Mouse (Mus musculus): ENCODE results near the gene Fam222b. TPM values are rescaled to one million over a fixed set of nuclear protein-coding genes. Genes with fewer than 3 reads are reported as not detected.

The Fam222b gene
- polyA plus RNA-seq, 1 experiment from 2014 or later: 28.7 TPM

DNA sequence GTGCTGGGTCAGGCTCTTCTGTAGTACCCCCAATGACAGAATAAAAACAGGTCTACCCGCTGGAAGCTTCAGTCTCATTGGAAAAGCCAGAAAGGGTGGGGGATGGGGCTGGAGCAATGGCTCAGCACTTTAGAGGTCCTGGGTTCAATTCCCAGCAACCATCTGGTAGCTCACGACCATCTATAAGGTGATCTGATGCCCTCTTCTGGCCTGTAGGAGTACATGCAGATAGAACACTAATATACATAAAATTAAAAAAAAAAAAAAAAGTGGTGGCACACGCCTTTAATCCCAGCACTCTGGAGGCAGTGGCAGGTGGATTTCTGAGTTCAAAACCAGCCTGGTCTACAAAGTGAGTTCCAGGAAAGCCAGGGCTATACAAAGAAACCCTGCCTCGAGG lies 76.9 kb downstream of the Fam222b start:
- Histone ChIP-seq H3K9me3 (ENCODE audit: control insufficient read depth, low read length) (no peaks in the 10 kb centered on the region), H3K4me1 (replicated peaks; ENCODE audit: control insufficient read depth, insufficient read depth, low read length) (no peaks in the 10 kb centered on the region), H3K27ac (no peak overlapping the region), H3K27me3 (ENCODE audit: control insufficient read depth, insufficient read depth, low read length) (no peaks in the 10 kb centered on the region), H3K4me3 (replicated peaks; ENCODE audit: low read length) (no peak overlapping the region), H3K36me3 (replicated peaks; ENCODE audit: control insufficient read depth, insufficient read depth) (no peaks in the 10 kb centered on the region), H3K4me2 (replicated peaks) (no peak overlapping the region), H3K9ac (no peak overlapping the region)
- DNase-seq (ENCODE audit: low spot score) (no peak), ATAC-seq (ENCODE audit: low FRiP score) (no peak)
- 70% methylated on average over 4 of the region's 4 CpGs for WGBS

DNA sequence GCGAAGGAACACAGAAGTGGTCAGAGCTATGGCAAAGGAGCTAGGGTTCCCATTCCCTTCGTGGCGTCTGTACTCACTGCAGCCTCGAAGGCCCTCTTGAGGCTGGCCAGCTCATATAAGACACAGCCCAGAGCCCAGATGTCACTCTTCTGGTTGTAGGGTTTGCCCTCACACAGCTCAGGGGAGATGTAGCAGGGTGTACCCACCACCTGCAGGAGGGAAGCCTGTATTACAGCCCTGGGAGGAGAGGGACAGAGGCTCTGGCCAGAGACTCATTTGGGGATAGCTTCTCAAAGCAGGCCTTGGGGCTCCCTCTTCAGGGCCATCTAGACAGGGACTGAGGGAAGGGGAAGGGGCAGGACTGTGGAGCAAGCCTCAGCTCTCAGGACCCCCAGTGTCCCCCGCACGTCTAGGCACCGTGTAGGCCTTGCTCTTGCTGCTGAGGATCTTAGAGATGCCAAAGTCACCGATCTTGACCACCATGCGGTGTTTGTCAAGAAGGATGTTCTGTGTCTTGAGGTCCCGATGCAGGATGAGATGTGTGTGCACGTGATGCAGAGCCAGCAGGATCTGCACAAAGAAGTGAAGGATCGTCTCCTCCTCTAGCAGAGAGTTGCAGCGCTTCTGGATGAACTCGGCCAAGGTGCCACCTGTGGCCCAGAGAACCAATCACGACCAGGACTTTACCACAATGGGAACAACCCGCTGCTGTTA lies 77.7 kb downstream of the Fam222b start:
- Histone ChIP-seq H3K4me3 (replicated peaks; ENCODE audit: low read length) (no peak overlapping the region), H3K36me3 (replicated peaks; ENCODE audit: control insufficient read depth, insufficient read depth) (no peaks in the 10 kb centered on the region), H3K4me2 (replicated peaks) (no peak overlapping the region), H3K27me3 (ENCODE audit: control insufficient read depth, insufficient read depth, low read length) (peaks cover 4% of the 10 kb centered on the region; the same call in 1 of the 2 replicates), H3K9ac (no peak overlapping the region), H3K9me3 (ENCODE audit: control insufficient read depth, low read length) (no peaks in the 10 kb centered on the region), H3K27ac (no peak overlapping the region), H3K4me1 (replicated peaks; ENCODE audit: control insufficient read depth, insufficient read depth, low read length) (peaks cover 5% of the 10 kb centered on the region; the same call in 1 of the 2 replicates)
- ATAC-seq (ENCODE audit: low FRiP score) (no peak), DNase-seq (ENCODE audit: low spot score) (no peak)
- WGBS: 84% methylated on average over 16 of the region's 16 CpGs

DNA sequence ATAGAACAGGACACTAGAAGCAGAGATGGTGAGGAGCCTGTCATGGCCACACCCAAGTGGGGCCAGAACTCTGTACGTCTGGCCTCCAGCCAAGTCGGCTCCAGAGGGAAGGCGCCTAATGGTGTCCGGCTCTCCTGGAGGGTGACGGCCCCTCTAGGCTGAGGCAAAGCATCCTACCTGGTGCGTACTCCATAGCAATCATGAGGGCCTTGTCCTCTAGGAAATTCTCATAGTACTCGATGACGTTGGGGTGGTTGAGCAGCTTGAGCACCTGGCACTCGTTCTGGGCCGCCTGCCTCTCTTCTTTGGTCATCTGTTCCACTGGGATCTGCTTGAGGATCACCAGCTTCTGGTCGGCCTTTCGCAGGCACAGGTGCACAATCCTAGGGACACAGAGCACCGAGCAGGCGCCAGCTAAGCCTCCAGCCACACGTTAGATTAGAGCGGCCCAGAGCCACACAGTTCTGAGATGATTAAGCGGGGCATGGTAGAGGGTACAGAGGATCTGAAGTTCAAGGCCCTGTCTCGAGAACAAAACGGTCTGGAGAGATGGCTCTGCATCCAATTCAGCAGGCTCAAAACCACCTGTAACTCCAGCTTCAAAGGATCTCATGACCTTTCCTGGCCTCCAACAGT lies 78.4 kb downstream of the Fam222b start:
- DNase-seq (ENCODE audit: low spot score) (no peak), ATAC-seq (ENCODE audit: low FRiP score) (no peak)
- Histone ChIP-seq H3K4me2 (replicated peaks) (no peak overlapping the region), H3K27ac (no peak overlapping the region), H3K27me3 (ENCODE audit: control insufficient read depth, insufficient read depth, low read length) (peaks cover 5% of the 10 kb centered on the region; the same call in 1 of the 2 replicates), H3K9ac (no peak overlapping the region), H3K4me3 (replicated peaks; ENCODE audit: low read length) (no peak overlapping the region), H3K36me3 (replicated peaks; ENCODE audit: control insufficient read depth, insufficient read depth) (no peaks in the 10 kb centered on the region), H3K4me1 (replicated peaks; ENCODE audit: control insufficient read depth, insufficient read depth, low read length) (peaks cover 10% of the 10 kb centered on the region), H3K9me3 (ENCODE audit: control insufficient read depth, low read length) (no peaks in the 10 kb centered on the region)
- WGBS: 86% methylated on average over 19 of the region's 19 CpGs

DNA sequence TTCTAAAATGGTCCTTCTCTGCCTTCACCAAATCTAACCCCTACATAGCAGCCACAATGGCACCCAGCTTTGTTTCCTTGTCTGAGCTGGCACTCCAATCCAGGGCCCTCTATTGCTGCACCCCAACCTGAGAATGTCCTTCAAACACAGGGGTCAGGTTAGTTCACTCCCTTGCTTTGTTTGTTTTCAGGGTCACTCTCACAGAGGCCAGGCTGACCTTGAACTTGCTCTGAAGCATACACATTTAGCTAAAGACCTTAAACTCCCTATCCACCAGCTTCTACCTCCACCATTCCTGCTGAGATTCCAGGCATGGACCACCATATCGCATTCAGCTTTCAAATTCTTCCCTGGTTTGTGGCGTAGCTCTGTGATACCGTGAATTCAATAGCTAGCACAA lies 80.0 kb downstream of the Fam222b start:
- H3K27ac ChIP-seq: no peak overlapping the region
- peaks cover 6% of the 10 kb centered on the region for H3K36me3 ChIP-seq (replicated peaks; ENCODE audit: control insufficient read depth, insufficient read depth)
- no peak overlapping the region for H3K4me2 ChIP-seq (replicated peaks)
- no peaks in the 10 kb centered on the region for H3K9me3 ChIP-seq (ENCODE audit: control insufficient read depth, low read length)
- DNase-seq (ENCODE audit: low spot score) (no peak), ATAC-seq (ENCODE audit: low FRiP score) (no peak)
- no peak overlapping the region for H3K4me3 ChIP-seq (replicated peaks; ENCODE audit: low read length)
- peaks cover 5% of the 10 kb centered on the region; the same call in 1 of the 2 replicates for H3K27me3 ChIP-seq (ENCODE audit: control insufficient read depth, insufficient read depth, low read length)
- WGBS: 91% methylated on average over 3 of the region's 3 CpGs
- H3K4me1 ChIP-seq (replicated peaks; ENCODE audit: control insufficient read depth, insufficient read depth, low read length): peaks cover 21% of the 10 kb centered on the region
- H3K9ac ChIP-seq: no peak overlapping the region

DNA sequence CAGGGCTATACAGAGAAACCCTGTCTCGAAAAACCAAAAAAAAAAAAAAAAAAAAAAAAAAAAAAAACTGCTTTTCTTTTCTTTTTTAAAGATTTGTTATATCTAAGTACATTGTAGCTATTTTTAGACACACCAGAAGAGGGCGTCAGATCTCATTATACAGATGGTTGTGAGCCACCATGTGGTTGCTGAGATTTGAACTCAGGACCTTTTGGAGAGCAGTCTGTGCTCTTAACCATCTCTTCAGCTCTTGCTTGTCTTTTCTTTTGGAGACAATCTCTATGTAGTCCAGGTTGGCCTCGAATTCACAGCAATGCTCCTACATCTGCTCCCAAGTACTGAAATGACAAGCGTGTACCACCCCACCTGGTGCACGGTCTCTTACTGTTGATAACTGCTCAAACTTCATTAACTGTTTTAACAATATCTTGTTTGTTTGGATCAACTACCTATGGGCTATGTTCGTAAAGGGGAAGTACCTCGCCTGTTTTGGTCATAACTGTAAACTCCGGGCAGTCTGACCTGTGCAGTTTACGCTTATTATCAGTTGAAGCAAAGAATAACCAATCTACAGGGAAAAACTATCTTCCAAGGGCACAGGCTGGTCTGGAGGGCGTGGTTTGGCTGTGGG lies 81.4 kb downstream of the Fam222b start:
- H3K4me3 ChIP-seq (replicated peaks; ENCODE audit: low read length): peak overlapping the region; percentile 53
- H3K27ac ChIP-seq: peak overlapping the region; percentile 55; the same call in 1 of the 2 replicates
- DNase-seq (ENCODE audit: low spot score) (no peak), ATAC-seq (ENCODE audit: low FRiP score) (no peak)
- peak overlapping the region; percentile 55 for H3K4me2 ChIP-seq (replicated peaks)
- H3K4me1 ChIP-seq (replicated peaks; ENCODE audit: control insufficient read depth, insufficient read depth, low read length): peaks cover 24% of the 10 kb centered on the region
- WGBS: 3% methylated on average over 9 of the region's 10 CpGs
- H3K9ac ChIP-seq: peak overlapping the region; percentile 44; the same call in 1 of the 2 replicates
- peaks cover 5% of the 10 kb centered on the region; the same call in 1 of the 2 replicates for H3K27me3 ChIP-seq (ENCODE audit: control insufficient read depth, insufficient read depth, low read length)
- H3K9me3 ChIP-seq (ENCODE audit: control insufficient read depth, low read length): no peaks in the 10 kb centered on the region
- H3K36me3 ChIP-seq (replicated peaks; ENCODE audit: control insufficient read depth, insufficient read depth): peaks cover 20% of the 10 kb centered on the region

DNA sequence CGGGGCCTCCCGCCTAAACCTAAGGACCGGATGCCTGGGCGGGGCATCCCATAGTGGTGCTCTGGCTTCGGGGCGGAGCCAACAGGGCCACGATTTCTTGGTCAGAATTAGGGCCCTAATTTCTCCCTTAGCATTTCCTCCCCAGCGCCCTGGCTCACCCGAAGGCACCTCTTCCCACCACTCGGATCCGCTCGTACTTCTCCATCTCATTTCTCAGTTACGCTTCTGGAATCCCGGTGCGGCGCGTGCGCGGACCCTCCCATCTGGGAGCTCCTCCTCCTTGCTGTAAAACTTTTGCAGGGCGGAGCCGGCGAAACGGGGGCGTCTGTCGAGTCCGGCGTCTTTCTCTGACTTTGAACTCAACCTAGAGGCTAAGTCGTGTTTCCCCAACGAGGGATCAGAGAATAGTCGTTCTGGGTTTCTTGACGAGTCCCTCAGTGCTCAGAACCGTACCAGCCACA lies 82.0 kb downstream of the Fam222b start, which contains the start of the genes Nek8 and Tlcd1:
Gene Nek8 (minus strand): TSS at position 274 of the 461 bp plus-strand sequence.
Gene Tlcd1 (plus strand): TSS at position 310 of the 461 bp plus-strand sequence.
- Histone ChIP-seq H3K4me1 (replicated peaks; ENCODE audit: control insufficient read depth, insufficient read depth, low read length) (peaks cover 24% of the 10 kb centered on the region), H3K9me3 (ENCODE audit: control insufficient read depth, low read length) (no peaks in the 10 kb centered on the region), H3K4me2 (replicated peaks) (peak within 1 kb of the TSS; percentile 55), H3K27me3 (ENCODE audit: control insufficient read depth, insufficient read depth, low read length) (peaks cover 5% of the 10 kb centered on the region; the same call in 1 of the 2 replicates), H3K36me3 (replicated peaks; ENCODE audit: control insufficient read depth, insufficient read depth) (peaks cover 25% of the 10 kb centered on the region), H3K27ac (peak within 1 kb of the TSS; percentile 55; the same call in 1 of the 2 replicates), H3K9ac (peak within 1 kb of the TSS; percentile 44; the same call in 1 of the 2 replicates), H3K4me3 (replicated peaks; ENCODE audit: low read length) (peak within 1 kb of the TSS; percentile 53)
- DNase-seq (ENCODE audit: low spot score) (peak; percentile 78), ATAC-seq (ENCODE audit: low FRiP score) (peak; percentile 54; the same call in 1 of the 2 replicates)
- WGBS: under 1% methylated on average over 32 of the region's 32 CpGs

DNA sequence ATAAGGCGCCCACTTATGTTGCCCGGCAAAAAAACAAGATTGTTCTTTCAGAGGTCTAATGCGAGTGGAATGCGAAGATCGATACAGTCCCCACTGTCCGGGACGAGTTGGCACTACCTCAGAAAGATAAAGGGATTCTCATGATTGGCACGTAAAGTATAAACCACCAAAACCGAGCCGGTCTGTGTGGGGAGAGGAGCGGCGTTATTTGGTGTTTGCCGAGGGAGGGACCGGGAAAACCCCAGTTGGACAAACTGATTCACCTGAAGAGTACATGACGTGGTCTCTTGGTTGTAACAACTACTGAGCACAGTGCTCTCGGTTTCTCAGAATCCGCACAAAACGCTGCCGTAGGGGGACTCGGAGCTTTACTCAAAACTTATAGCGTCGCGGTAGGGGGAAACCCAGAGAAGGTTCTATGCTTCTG lies 82.5 kb downstream of the Fam222b start:
- peak overlapping the region; percentile 53 for H3K4me3 ChIP-seq (replicated peaks; ENCODE audit: low read length)
- ATAC-seq (ENCODE audit: low FRiP score) (no peak), DNase-seq (ENCODE audit: low spot score) (no peak)
- no peak overlapping the region for H3K27ac ChIP-seq
- H3K4me1 ChIP-seq (replicated peaks; ENCODE audit: control insufficient read depth, insufficient read depth, low read length): peaks cover 28% of the 10 kb centered on the region
- H3K27me3 ChIP-seq (ENCODE audit: control insufficient read depth, insufficient read depth, low read length): peaks cover 5% of the 10 kb centered on the region; the same call in 1 of the 2 replicates
- WGBS: under 1% methylated on average over 23 of the region's 23 CpGs
- H3K36me3 ChIP-seq (replicated peaks; ENCODE audit: control insufficient read depth, insufficient read depth): peaks cover 30% of the 10 kb centered on the region
- peak overlapping the region; percentile 44; the same call in 1 of the 2 replicates for H3K9ac ChIP-seq
- H3K9me3 ChIP-seq (ENCODE audit: control insufficient read depth, low read length): no peaks in the 10 kb centered on the region
- peak overlapping the region; percentile 55 for H3K4me2 ChIP-seq (replicated peaks)

DNA sequence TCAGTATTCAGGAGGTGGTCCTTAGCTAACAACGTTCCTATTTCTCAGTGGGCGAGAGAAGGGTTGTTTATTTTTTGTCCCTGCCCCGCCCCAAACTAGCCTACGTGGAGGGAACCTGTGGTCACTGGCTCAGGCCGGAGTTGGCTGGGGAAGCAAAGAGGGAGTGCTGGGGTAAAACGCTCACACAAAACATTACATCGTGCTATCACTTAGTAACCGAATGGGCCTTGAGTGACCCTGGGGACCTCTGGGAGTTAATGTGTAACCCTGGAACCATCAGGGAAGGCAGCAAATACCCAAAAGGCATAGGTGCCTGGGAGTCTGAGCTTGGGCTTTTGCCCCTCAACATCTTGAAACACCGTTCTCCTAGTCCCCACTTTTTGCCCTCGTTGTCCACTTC lies 83.0 kb downstream of the Fam222b start:
- H3K4me1 ChIP-seq (replicated peaks; ENCODE audit: control insufficient read depth, insufficient read depth, low read length): peaks cover 34% of the 10 kb centered on the region
- peak overlapping the region; percentile 55 for H3K4me2 ChIP-seq (replicated peaks)
- H3K36me3 ChIP-seq (replicated peaks; ENCODE audit: control insufficient read depth, insufficient read depth): peaks cover 34% of the 10 kb centered on the region
- H3K27ac ChIP-seq: no peak overlapping the region; the same call in 1 of the 2 replicates
- no peaks in the 10 kb centered on the region for H3K9me3 ChIP-seq (ENCODE audit: control insufficient read depth, low read length)
- WGBS: under 1% methylated on average over 10 of the region's 10 CpGs
- H3K9ac ChIP-seq: peak overlapping the region; percentile 57; the same call in 1 of the 2 replicates
- ATAC-seq (ENCODE audit: low FRiP score): no peak
- DNase-seq (ENCODE audit: low spot score): no peak
- H3K4me3 ChIP-seq (replicated peaks; ENCODE audit: low read length): peak overlapping the region; percentile 53
- H3K27me3 ChIP-seq (ENCODE audit: control insufficient read depth, insufficient read depth, low read length): peaks cover 5% of the 10 kb centered on the region; the same call in 1 of the 2 replicates
